Mouse (Mus musculus) spleen, adult 2 months (tissue): ENCODE results near the gene Ece1.
A peak's percentile ranks its signal among the peaks of the same experiment; 100 is the strongest.

Experiments
- CTCF ChIP-seq: fragments of 200-500 bp; IDR thresholded peaks from 2 replicates; pipeline ENCODE4 v1.5.1; 2011; ENCODE audit warnings: mild to moderate bottlenecking, inconsistent platforms; ENCODE audit not compliant: insufficient read depth, insufficient read length, insufficient replicate concordance; ENCODE audit errors: extremely low read depth
- POLR2A ChIP-seq: fragments of 200-500 bp; IDR thresholded peaks from 2 replicates; pipeline ENCODE4 v1.6.1; 2011; ENCODE audit warnings: low read depth, low read length, inconsistent platforms

DNA sequence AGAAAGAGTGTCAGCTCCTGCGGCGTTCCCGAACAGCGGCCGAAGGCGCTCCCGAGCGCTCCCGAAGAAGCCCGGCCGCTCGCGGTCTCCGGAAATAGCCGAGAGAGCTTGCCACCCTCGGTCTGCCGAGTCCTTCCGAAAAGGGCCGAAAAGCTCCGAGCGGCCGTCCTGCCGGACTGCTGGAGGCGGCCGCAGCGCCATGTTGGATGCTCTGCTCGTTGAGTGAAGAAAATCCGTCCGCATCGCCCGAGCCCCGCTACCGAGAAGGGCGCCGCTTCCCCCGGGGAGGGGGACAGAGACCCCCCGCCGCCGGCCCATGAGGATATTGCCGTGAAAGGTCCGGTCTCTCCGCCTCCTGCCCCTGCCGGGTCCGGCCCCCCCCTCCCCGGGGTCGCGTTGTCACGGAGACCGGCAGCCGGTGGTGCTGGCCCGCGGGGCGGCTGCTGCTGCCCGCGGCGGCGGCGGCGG is 131.3 kb downstream of the Ece1 start:
- peak; percentile 75 for TF ChIP-seq POLR2A
- no peak for TF ChIP-seq CTCF
